Mouse (Mus musculus): ENCODE measurements at regions not wholly inside any gene's neighbourhood (a gene's known extent, or its start where the extent isn't known, plus 50 kb on each side); places are given as distances from the start of the nearest gene placed in this dataset.

- no peak for ATAC-seq (ENCODE audit: poor library complexity, severe bottlenecking)
Observed at GRCm38 (mm10) chr6:49893113-49893512, 70.6 kb downstream of the Npy start.

GRCm38 (mm10) chr6:49899146-49899545 lies 76.6 kb downstream of the Npy start:
- no peak for ATAC-seq (ENCODE audit: poor library complexity, severe bottlenecking)

GRCm38 (mm10) chr6:49901512-49901911 lies 79.0 kb downstream of the Npy start:
- no peak for ATAC-seq (ENCODE audit: poor library complexity, severe bottlenecking)

GRCm38 (mm10) chr6:49904001-49904400 lies 81.5 kb downstream of the Npy start:
- ATAC-seq (ENCODE audit: poor library complexity, severe bottlenecking): no peak

GRCm38 (mm10) chr6:49906456-49906855 lies 83.9 kb downstream of the Npy start:
- no peak for ATAC-seq (ENCODE audit: poor library complexity, severe bottlenecking)

- no peak for ATAC-seq (ENCODE audit: poor library complexity, severe bottlenecking)
Observed at GRCm38 (mm10) chr6:49919089-49919812, 96.7 kb downstream of the Npy start.

- ATAC-seq (ENCODE audit: poor library complexity, severe bottlenecking): no peak
Observed at GRCm38 (mm10) chr6:49919813-49920170, 97.3 kb downstream of the Npy start.

- no peak for ATAC-seq (ENCODE audit: poor library complexity, severe bottlenecking)
Observed at GRCm38 (mm10) chr6:49924296-49924695, 101.8 kb downstream of the Npy start.

GRCm38 (mm10) chr6:49928075-49928474 lies 105.6 kb downstream of the Npy start:
- no peak for ATAC-seq (ENCODE audit: poor library complexity, severe bottlenecking)

GRCm38 (mm10) chr6:49930104-49930503 lies 107.6 kb downstream of the Npy start:
- 0 out of 2 replicates have a peak, but pooled peaks have one; percentile 35 for ATAC-seq (ENCODE audit: poor library complexity, severe bottlenecking)

- no peak for ATAC-seq (ENCODE audit: poor library complexity, severe bottlenecking)
Observed at GRCm38 (mm10) chr6:49943087-49943486, 120.6 kb downstream of the Npy start.

- no peak for ATAC-seq (ENCODE audit: poor library complexity, severe bottlenecking)
Observed at GRCm38 (mm10) chr6:49958891-49959290, 136.4 kb downstream of the Npy start.

- ATAC-seq (ENCODE audit: poor library complexity, severe bottlenecking): no peak
Observed at GRCm38 (mm10) chr6:49961166-49961565, 138.7 kb downstream of the Npy start.

- no peak for ATAC-seq (ENCODE audit: poor library complexity, severe bottlenecking)
Observed at GRCm38 (mm10) chr6:49965944-49966545, 143.5 kb downstream of the Npy start.

- no peak for ATAC-seq (ENCODE audit: poor library complexity, severe bottlenecking)
Observed at GRCm38 (mm10) chr6:49966555-49966954, 143.5 kb upstream of the Mpp6 start.

GRCm38 (mm10) chr6:49973258-49973865 lies 136.7 kb upstream of the Mpp6 start:
- ATAC-seq (ENCODE audit: poor library complexity, severe bottlenecking): no peak

- no peak for ATAC-seq (ENCODE audit: poor library complexity, severe bottlenecking)
Observed at GRCm38 (mm10) chr6:49977783-49978182, 132.3 kb upstream of the Mpp6 start.

GRCm38 (mm10) chr6:49983740-49984139 lies 126.3 kb upstream of the Mpp6 start:
- no peak for ATAC-seq (ENCODE audit: poor library complexity, severe bottlenecking)

- ATAC-seq (ENCODE audit: poor library complexity, severe bottlenecking): no peak
Observed at GRCm38 (mm10) chr6:49985127-49985526, 124.9 kb upstream of the Mpp6 start.

GRCm38 (mm10) chr6:49987141-49987540 lies 122.9 kb upstream of the Mpp6 start:
- no peak for ATAC-seq (ENCODE audit: poor library complexity, severe bottlenecking)

GRCm38 (mm10) chr6:49987541-49988210 lies 122.4 kb upstream of the Mpp6 start:
- ATAC-seq (ENCODE audit: poor library complexity, severe bottlenecking): no peak

Measured in megakaryocyte, adult 5-6 weeks (primary cell).